Mouse (Mus musculus) liver, embryonic 15.5 days (tissue): ENCODE data around the gene Fbxo11. TPM values are rescaled to one million over a fixed set of nuclear protein-coding genes. Genes with fewer than 3 reads are reported as not detected.
"Not testable (repeated sequence)": the region's sequence is repeated elsewhere in the genome, so short reads cannot be mapped to it uniquely, and the experiment has no call there.

Source experiments
- ATAC-seq: fragments of 200-750 bp; cut with Nextera tagmentation; 2 replicates; pipeline ENCODE4 v1.8.0; 2017; ENCODE audit warnings: moderate number of reproducible peaks, mild to moderate bottlenecking, moderate library complexity; ENCODE audit not compliant: insufficient read depth
- H3K27ac ChIP-seq: fragments of 300-500 bp; sonication (generic); replicated peaks from 2 replicates; pipeline ENCODE4 v1.5.1; 2015; ENCODE audit warnings: mild to moderate bottlenecking, inconsistent platforms
- H3K27me3 ChIP-seq: fragments of 300-500 bp; sonication (generic); 2 replicates; pipeline ENCODE4 v1.6.1; 2015; ENCODE audit warnings: mild to moderate bottlenecking, inconsistent platforms
- H3K36me3 ChIP-seq: fragments of 300-500 bp; sonication (generic); replicated peaks from 2 replicates; pipeline ENCODE4 v1.6.1; 2015; ENCODE audit warnings: moderate library complexity, mild to moderate bottlenecking, inconsistent platforms
- H3K4me1 ChIP-seq: fragments of 300-500 bp; sonication (generic); replicated peaks from 2 replicates; pipeline ENCODE4 v1.6.1; 2015; ENCODE audit warnings: inconsistent platforms
- H3K4me2 ChIP-seq: fragments of 300-500 bp; sonication (generic); 2 replicates; pipeline ENCODE4 v1.6.1; 2015; ENCODE audit warnings: moderate library complexity, mild to moderate bottlenecking, inconsistent platforms
- H3K4me3 ChIP-seq: fragments of 300-500 bp; sonication (generic); replicated peaks from 2 replicates; pipeline ENCODE4 v1.5.1; 2015; ENCODE audit warnings: mild to moderate bottlenecking, inconsistent platforms
- H3K9ac ChIP-seq: fragments of 300-500 bp; sonication (generic); 2 replicates; pipeline ENCODE4 v1.6.1; 2015; ENCODE audit warnings: moderate library complexity, mild to moderate bottlenecking, inconsistent platforms
- H3K9me3 ChIP-seq: fragments of 300-500 bp; sonication (generic); replicated peaks from 2 replicates; pipeline ENCODE4 v1.6.1; 2016; ENCODE audit warnings: inconsistent platforms
- WGBS: fragments of 180-500 bp; shearing (Covaris S2); methylation state at CpG from one replicate; pipeline ENCODE4 v1.1.7; 2015; ENCODE audit warnings: mixed read lengths; ENCODE audit not compliant: insufficient replicate concordance; 5-methylcytosine and 5-hydroxymethylcytosine counted together
- polyA plus RNA-seq: library from polyadenylated mRNA; unstranded; fragments of >200 nt; fragmentation: Nextera tagmentation; extraction: Ambion mirVana; gene quantifications from 2 replicates; pipeline ENCODE4 v1.2.1, GENCODE M21; 2015

The Fbxo11 gene
- polyA plus RNA-seq, 1 experiment from 2014 or later, result 3.2 TPM

GRCm38 (mm10) chr17:87975229-87975853, 89.8 kb downstream of the Fbxo11 start:
- peak overlapping the region; percentile 85 for H3K27ac ChIP-seq
- peak overlapping the region; percentile 96 for H3K4me2 ChIP-seq
- peaks cover 44% of the 10 kb centered on the region for H3K4me1 ChIP-seq
- WGBS, result under 1% methylated on average over 59 of the region's 68 CpGs
- H3K36me3 ChIP-seq, result peaks cover 25% of the 10 kb centered on the region
- H3K9me3 ChIP-seq, result no peaks in the 10 kb centered on the region
- H3K9ac ChIP-seq, result peak overlapping the region; percentile 88
- H3K4me3 ChIP-seq, result peak overlapping the region; percentile 97
- H3K27me3 ChIP-seq, result no peaks in the 10 kb centered on the region
- ATAC-seq, result peak; percentile 62

GRCm38 (mm10) chr17:87974629-87975228, 90.4 kb downstream of the Fbxo11 start, which contains the start of gene Msh6:
Msh6 (plus strand) TSS chr17:87975062.
- Histone ChIP-seq H3K4me1 (peaks cover 44% of the 10 kb centered on the region), H3K9me3 (no peaks in the 10 kb centered on the region), H3K27ac (peak within 1 kb of the TSS; percentile 85), H3K27me3 (no peaks in the 10 kb centered on the region), H3K4me2 (peak within 1 kb of the TSS; percentile 96), H3K9ac (peak within 1 kb of the TSS; percentile 88), H3K36me3 (peaks cover 19% of the 10 kb centered on the region), H3K4me3 (peak within 1 kb of the TSS; percentile 97)
- WGBS, result under 1% methylated on average over 63 of the region's 63 CpGs
- peak; percentile 96 for ATAC-seq

- ATAC-seq, result no peak
- H3K4me1 ChIP-seq, result peaks cover 44% of the 10 kb centered on the region
- peaks cover 16% of the 10 kb centered on the region for H3K36me3 ChIP-seq
- H3K9ac ChIP-seq, result no peak overlapping the region
- peak overlapping the region; percentile 96 for H3K4me2 ChIP-seq
- H3K4me3 ChIP-seq, result peak overlapping the region; percentile 97; the same call in 1 of the 2 replicates
- WGBS, result 72% methylated on average over 10 of the region's 10 CpGs
- no peaks in the 10 kb centered on the region for H3K9me3 ChIP-seq
- H3K27me3 ChIP-seq, result no peaks in the 10 kb centered on the region
- no peak overlapping the region for H3K27ac ChIP-seq
Observed at GRCm38 (mm10) chr17:87973261-87974167, 91.6 kb downstream of the Fbxo11 start.

DNA sequence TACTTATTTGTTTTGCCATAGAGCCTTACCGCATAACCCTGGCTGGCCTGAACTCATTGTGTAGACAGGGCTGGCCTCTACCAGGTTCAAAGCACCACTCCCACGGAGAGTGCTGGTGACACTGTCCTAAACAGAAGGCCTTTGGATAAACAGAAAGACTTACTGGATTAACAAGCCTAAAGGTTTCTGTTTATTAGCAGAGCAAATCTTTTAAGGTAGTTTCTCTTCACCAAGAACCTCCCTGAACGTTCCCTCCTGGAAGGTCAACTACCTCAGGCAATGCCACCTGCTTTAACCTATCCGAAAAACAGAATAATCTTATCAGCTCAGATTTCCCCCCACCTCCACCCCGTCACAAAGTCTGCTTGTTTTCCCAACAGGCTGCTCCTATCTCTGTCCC, 92.2 kb downstream of the Fbxo11 start:
- ATAC-seq, result no peak
- Histone ChIP-seq H3K9ac (no peak overlapping the region), H3K4me2 (no peak overlapping the region), H3K27ac (no peak overlapping the region), H3K9me3 (no peaks in the 10 kb centered on the region), H3K27me3 (no peaks in the 10 kb centered on the region), H3K4me1 (peaks cover 42% of the 10 kb centered on the region), H3K36me3 (peaks cover 9% of the 10 kb centered on the region), H3K4me3 (no peak overlapping the region)
- WGBS, result 62% methylated on average over 5 of the region's 5 CpGs

GRCm38 (mm10) chr17:87971696-87972591, 93.1 kb downstream of the Fbxo11 start:
- Histone ChIP-seq H3K4me2 (peak overlapping the region; percentile 15; the same call in 1 of the 2 replicates), H3K4me1 (peaks cover 33% of the 10 kb centered on the region), H3K27ac (0 out of 2 replicates have a peak overlapping the region, but pooled peaks have one; percentile 14)
- H3K9me3 ChIP-seq, ATAC-seq, H3K36me3 ChIP-seq, H3K4me3 ChIP-seq, H3K9ac ChIP-seq, H3K27me3 ChIP-seq: not testable (repeated sequence)
- 45% methylated on average over 15 of the region's 15 CpGs for WGBS

GRCm38 (mm10) chr17:87968483-87968926, 96.6 kb downstream of the Fbxo11 start:
- not testable (repeated sequence) for H3K27me3 ChIP-seq, H3K27ac ChIP-seq, H3K9ac ChIP-seq, H3K9me3 ChIP-seq, H3K36me3 ChIP-seq, H3K4me2 ChIP-seq, H3K4me3 ChIP-seq
- WGBS, result 51% methylated on average over 7 of the region's 8 CpGs
- H3K4me1 ChIP-seq, result peaks cover 11% of the 10 kb centered on the region; the same call in 1 of the 2 replicates
- ATAC-seq, result peak; percentile 52; the same call in 1 of the 2 replicates

DNA sequence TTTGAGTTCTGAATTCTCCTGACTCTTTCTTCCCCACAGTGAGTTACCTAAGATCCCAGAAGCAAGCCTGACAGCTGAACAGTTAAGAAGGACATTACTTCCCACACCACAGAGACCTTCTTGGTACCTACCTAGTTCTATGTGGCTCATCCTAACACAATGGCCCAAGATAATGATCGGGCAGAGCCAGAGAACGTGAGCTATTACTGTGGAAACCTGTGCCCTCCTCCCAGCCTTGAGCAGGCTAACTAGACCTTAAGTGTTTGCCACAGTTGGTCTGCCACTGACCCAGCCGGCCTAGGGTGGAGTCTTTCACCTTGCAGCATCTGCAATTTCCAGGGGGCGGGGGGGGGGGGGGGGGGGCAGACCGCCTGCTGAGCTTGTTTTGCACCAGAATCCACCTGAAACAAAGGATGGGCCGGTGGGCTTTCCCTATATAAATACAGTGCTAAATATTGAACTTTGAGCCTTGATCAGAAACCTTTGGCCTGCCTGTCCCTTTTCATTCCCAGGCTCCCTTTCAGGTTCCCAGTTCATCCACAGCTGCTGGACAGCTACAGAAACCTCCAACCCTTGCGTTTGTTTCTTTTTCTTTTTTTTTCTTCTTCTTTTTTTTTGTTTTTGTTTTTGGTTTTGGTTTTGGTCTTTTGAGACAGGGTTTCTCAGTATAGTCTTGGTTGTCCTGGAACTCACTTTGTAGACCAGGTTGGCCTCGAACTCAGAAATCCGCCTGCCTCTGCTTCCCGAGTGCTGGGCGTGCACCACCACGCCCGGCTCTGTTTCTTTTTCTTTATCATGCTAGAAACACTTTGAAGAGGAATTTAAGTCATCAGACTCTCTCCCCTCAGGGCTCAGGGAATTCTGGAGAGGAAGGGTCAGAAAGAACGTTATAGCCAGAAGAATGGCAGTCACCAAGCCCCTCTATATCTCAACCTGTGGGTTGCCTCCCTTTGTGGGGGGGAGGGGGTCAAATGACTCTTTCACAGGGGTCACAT, 101.7 kb downstream of the Fbxo11 start:
- no peak overlapping the region for H3K9ac ChIP-seq
- no peak overlapping the region for H3K27ac ChIP-seq
- WGBS, result 75% methylated on average over 13 of the region's 14 CpGs
- no peaks in the 10 kb centered on the region for H3K36me3 ChIP-seq
- no peak overlapping the region for H3K4me2 ChIP-seq
- H3K9me3 ChIP-seq, result no peaks in the 10 kb centered on the region
- no peak overlapping the region for H3K4me3 ChIP-seq
- H3K4me1 ChIP-seq, result no peaks in the 10 kb centered on the region
- H3K27me3 ChIP-seq, result no peaks in the 10 kb centered on the region
- no peak for ATAC-seq

DNA sequence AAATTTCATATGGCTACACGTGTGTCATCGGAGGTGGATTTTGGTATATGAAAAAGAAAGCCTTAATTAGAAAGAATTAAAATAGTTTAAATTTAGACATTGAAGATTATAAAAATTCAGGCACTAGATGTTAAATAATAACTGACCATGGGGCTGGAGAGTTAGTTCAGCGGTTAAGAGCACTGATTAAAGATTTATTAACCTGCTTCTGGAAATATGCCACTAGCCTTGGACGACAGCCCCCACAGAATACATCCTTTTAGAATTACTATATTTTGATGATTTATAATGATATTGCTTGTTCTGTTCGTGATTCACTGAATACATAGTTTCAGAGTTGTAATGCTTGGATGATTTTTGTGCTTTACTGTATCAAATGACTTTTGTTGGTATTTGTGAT, 105.2 kb downstream of the Fbxo11 start:
- WGBS, result 67% methylated on average over 5 of the region's 5 CpGs
- not testable (repeated sequence) for H3K9ac ChIP-seq, H3K36me3 ChIP-seq, ATAC-seq, H3K4me3 ChIP-seq, H3K4me2 ChIP-seq, H3K27ac ChIP-seq, H3K4me1 ChIP-seq, H3K9me3 ChIP-seq, H3K27me3 ChIP-seq

DNA sequence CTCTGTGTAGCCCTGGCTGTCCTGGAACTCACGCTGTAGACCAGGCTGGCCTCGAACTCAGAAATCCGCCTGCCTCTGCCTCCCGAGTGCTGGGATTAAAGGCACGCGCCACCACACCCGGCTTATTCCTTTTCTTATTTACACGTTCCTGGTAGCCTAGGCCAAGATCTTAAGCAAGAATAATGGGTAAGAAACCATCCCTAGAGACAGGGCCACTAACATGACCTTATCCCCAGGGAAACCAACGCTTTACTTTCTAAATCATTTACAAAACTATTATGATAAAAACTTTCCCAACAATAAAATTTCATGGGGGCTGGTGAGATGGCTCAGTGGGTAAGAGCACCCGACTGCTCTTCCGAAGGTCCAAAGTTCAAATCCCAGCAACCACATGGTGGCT, 105.7 kb downstream of the Fbxo11 start:
- H3K27me3 ChIP-seq, H3K4me3 ChIP-seq, H3K27ac ChIP-seq, H3K4me2 ChIP-seq, H3K9ac ChIP-seq, H3K4me1 ChIP-seq, H3K36me3 ChIP-seq, H3K9me3 ChIP-seq, ATAC-seq: not testable (repeated sequence)
- 75% methylated on average over 11 of the region's 11 CpGs for WGBS
